Mouse (Mus musculus) embryo, embryonic 11.5 days (tissue): ENCODE results near the gene Espnl.

Experiments
- DNase-seq: peaks from one replicate; pipeline ENCODE4 v3.0.0-alpha.2; 2012; ENCODE audit warnings: low read depth, low spot score

Gene Espnl

DNA sequence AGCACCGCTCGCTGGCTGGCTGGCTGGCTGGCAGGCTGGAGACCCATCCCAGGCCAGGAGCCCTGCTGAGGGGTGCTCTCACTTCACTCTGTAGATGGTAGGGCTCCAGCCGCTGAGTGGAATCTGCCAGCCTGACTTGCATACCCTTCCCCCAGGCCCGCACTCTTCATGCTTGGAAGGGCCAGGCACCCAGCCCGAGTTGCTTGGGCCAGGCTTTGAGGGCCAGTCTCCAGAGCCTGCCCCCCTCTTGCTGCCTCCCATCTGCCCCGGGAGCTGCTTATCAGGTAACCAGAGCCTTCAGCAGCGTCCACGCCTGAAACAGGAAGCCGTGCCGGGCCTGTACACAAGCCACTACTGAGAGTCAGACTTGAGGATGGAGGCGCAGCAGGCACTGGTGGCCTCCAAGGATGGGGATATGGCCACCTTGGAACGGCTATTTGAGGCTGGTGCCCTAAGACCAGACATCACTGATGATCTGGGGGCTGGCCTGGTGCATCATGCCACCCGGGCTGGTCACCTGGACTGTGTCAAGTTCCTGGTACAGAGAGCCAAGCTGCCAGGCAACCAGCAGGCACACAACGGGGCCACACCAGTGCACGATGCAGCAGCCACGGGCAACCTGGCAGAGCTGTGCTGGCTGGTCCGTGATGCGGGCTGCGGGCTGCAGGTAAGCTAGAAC lies at the start of gene Espnl:
TSS of gene Espnl (plus strand) at position 316 of the 679 bp plus-strand sequence.
- DNase-seq, result no peak

DNA sequence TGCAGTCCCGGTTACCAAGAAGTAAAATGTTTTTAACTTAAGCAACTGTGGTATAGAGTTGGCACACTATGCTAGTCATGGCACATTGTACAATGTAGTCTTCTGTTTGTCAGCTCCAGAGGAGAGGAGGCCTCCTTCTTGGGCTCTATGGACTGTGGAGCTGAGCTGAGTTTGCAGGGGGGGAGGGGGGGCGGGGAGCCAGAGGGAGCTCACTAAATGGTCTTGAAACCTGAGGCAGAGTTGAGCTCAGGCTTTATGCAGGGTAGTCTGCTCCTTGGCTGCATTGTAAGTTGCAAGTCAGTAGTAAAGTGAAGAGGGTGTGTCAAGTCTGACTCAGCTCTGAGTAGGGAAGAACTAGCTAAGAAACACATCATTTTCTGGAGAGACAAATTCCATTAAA lies 49.6 kb upstream of the Espnl start:
- no peak for DNase-seq

DNA sequence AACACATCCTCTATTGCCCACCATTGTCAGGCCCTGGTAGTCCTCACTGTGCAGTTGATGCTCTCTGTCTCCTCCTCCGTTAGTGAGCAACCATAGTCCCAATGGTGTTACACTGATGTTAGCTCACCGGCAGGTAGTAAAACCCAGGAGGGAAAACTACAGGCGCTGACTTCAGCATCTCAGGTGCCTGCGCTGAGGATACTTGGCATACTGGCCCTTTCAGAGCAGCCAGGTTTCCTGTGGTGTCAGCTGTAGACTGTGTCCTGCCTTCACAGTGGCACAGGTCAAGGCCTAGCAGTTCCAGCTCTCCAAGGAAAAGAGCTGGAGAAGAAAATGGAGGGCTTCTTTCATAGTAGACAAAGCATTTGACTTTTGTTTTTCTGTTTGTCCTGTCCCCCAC lies 45.3 kb upstream of the Espnl start:
- DNase-seq, result no peak

DNA sequence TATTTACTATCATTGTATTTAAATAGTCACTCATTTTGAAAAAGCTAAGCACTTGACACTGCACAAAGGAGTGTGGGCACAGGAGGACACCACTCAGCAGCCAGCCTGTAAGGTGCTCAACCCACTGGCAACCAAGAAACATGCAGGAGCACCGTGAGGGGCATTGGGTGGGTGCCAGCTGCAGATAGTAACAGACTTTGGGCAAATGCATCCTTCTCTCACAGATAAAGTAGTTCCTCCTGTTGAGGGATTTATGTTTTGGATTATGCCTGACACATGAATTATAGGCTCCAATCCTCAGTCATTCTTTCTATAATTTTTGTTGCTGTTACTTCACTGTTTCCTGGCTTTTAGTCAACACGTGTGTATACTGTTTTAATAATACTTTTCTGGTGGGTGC lies 44.4 kb upstream of the Espnl start:
- no peak for DNase-seq

DNA sequence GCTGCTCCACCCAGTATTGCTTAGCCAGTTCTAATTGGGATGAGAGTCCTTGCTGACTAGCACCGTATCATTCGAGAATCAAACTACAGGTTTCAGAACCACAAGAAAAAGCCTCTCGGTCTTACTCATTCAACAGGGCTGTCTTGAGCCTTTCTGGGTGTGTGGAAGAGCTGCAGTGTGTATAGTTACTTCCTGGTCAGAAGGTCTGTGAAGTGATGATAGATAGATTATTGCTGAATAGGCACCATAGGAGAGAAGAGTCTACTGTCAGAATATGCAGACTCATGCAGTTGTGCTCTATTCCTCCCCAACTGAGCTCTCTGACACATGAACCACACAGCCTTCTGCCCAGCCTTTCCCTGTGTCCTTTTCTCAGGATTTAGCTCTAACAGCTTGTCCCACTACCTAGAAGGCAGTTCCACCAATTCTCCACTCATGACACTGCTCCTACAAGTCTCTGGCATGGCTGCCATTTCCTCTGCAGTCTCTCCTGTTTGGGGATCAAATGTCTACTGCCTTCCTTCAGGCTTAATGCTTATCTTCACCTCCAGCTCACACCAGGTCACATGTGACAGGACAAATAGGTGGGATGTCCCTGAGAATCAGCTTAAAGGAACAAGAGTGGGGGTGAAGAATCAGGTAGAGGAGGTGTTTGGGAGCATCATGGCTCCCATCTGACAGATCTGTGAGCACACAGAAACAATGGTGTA lies 43.3 kb upstream of the Espnl start:
- DNase-seq, result no peak

DNA sequence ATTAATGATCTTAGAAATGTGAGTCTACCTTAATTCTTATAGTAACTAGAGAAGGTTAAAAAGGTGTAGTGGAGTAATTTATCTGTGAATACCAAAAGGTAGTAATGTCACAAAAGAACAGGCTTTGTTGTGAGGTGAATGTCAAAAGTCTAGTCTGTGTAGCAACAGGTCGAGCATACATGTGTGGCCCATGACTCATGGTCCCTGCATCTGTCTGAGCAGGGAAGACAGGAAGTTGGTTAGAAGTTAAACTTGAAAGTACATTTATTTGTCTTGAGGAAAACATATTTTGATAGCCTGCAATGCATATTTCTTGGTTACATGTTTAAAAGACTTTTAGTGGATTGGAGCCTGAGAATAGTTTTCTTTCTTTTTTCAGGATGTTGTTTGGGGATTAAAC lies 42.7 kb upstream of the Espnl start:
- DNase-seq, result no peak

DNA sequence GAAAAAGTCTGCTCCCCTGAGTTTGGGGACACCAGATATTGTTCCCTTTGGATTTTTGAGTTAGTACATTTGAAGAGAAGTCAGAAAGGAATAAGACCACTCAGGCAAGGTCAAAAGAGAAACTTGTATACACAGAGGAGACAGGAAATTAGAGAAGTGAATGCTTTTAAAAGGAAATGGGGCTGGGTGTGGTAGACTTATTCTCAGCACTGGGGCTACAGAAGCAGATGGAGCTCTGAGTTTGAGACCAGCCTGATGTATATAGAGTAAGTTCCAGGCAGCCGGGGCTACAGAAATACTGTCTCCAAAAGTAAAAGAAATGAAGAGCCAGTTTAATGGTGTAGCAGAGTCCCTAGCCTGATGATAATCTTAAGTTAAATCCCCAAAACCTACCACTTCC lies 39.3 kb upstream of the Espnl start:
- DNase-seq, result no peak

DNA sequence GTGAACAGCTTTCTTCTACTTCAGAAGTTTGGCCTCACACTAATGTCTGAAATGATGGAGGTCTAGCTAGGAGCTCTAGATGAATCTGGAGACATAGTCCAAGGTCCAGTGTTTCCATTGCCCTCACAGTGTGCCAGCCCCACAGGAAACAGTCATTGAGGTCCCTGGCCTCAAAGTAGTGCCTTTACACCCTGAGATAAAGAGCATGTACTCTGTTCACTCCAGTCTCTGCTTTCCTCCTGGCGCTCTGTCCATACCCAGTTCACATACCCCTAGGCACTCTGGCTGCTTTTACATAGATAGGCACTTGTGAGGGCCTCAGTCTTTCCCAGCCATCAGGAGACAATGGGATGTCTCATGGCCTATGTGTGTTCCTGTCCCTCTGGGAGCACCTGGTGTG lies 32.5 kb upstream of the Espnl start:
- no peak for DNase-seq

DNA sequence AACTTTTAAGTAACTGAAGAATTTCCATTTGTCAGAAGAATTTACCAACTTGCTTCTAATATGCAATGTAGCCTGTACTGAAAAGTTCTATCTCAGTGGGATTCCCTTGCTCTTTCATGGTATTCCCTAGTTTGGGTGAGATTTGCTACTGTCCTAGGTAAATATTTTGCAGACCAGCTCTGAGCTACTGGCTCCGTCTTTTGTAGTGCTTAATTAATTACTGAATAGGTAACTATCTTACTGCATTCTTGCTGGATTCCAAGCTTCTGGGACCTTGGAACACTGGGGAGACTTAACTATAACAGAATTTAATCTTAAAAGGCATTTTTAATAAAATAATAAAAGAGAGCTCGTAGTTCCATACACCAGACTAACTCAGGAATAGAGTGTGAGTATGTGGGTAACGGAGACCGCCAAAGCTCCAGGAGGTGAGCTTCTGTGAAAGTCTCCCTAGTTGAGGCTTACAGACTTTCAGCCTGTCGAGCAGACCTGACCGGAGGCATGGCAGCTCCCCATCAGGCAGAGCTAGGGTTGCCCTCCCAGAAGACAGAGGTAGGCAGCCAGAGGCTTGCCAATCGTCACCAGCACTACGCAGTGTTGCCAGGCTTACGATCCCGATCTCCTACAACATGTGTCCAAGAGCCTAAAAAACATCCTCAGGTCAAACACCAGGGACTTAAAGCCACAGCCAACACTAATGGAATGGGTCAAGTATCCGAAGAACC lies 29.6 kb upstream of the Espnl start:
- no peak for DNase-seq

DNA sequence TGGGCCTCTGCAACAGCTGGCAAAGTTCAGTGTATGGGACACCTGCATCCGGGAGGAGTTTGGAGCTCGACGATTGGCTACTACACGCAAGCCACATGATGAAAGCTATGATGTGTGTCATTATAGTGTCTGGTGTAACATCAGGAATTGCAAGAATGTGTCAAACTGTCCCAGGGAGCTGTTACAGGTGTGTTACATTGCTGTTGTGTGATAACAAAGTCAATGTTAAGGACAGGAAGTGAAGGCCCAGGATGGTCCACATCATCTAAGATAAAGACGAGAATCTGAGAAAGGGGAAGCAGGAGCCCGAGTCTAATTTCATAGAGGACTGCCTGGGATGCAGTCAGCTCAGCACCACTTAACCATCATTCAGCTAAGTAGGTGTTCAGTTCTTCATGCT lies 26.3 kb upstream of the Espnl start:
- no peak for DNase-seq

DNA sequence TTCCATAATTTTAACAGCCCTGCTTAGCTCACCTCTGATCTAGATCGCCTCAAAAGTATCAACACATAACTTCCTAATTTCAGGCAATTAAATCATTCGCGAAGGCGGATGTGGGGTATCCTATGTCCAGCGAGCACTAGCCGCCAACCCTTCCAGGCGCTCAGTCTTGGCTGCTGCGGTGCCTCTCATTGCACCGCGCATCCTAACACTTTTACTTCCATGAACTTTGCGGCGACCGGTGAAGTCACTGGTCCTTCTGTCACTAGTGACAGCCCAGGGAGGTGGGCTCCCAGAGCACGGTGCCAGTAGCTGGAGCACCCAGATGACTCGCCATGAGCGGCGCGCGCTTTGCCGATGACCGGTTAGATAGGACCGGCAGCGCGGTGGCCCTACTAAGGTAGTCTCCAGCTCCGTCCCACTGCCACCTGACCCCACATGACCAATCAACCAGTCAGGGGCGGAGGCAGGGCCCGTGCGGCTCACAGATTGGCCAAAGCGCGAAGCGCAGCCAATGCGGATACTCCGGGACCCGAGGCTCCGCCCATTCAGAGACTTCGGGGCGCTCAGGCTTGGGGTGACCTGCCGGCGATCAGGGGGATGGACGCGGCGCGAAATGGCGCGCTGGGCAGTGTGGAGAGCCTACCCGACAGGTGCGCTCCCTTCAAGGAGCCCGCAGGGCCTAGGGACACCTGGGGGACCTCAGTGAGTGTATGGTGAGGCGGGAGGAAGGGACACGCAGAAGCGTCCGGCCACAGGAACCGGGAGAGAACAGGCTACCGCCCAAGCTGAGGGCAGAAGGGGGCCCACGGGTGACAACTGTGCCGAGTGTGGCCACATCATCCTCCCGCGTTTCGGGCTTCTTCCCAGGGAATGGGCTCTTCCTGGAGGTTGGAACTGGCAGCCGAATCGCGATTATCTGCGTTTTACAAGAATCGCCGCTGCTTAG lies 23.8 kb upstream of the Espnl start, which contains the start of gene Scly:
TSS of gene Scly (plus strand) at position 540 of the 946 bp plus-strand sequence.
- peak; percentile 80 for DNase-seq

DNA sequence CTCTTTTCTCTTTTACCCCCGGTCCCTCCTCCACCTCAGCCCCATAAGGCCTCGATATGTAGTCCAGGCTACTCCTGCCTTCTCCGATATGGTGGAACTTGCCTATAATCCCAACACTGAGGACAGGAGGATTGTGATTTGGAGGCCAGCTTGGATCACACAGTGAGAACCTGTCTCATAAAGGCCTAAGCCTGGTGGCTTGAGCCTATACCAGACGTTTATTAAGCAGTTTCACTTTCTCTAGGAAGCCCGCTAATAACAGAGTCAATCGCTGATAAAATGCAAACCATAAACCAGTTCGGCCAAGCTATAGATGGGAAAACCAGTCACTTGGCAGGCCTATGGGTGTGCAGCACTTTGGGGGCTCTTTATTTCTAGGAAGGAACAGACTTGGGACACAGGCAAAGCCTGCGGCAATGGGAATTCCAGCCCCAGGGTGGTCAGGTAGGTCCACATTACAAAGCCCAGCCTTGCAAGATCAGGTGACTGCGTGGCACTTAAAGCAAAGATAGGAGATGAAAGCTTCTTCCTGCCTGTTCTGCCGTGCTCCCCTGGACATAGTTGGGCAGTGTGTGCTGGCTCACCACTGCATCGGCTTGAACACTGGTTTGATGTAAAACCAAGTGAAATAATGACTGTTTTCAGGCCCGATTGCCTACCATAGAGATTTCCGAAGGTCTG lies 22.7 kb upstream of the Espnl start:
- DNase-seq, result no peak

DNA sequence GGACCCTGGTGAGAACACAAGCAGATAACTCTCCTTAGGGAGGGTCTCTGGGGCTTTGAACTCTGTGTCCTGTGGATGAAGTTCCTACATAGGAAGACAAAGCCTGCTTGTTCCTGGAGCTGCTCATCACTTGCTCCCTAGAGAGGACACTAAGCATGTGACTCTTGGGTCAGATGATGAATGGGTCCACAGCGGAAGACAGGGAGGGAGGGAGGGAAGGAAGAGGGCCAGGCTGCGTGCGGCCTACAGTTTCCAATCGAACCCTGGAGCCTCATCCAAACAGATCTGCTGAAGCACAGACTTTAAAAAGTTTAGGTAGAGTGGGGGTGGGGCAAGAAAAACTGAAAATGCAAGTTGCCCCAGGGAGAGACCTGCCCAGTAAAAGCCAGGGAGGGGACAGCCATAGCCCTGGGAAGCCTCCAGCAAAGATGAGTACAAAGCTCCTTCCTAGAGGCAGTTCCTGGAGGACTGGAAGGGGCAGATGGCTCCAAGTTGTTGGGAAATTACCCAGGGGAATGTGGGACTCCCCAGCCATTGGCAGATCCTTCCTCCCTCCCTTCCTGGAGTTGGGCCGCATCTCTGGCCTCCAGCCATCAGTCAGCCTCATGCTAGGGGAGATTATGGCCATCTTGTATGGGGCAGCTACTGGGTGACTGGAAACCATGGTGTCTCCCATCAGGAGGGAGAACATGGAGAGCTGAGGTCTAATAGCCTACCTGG lies 22.0 kb upstream of the Espnl start:
- no peak for DNase-seq

DNA sequence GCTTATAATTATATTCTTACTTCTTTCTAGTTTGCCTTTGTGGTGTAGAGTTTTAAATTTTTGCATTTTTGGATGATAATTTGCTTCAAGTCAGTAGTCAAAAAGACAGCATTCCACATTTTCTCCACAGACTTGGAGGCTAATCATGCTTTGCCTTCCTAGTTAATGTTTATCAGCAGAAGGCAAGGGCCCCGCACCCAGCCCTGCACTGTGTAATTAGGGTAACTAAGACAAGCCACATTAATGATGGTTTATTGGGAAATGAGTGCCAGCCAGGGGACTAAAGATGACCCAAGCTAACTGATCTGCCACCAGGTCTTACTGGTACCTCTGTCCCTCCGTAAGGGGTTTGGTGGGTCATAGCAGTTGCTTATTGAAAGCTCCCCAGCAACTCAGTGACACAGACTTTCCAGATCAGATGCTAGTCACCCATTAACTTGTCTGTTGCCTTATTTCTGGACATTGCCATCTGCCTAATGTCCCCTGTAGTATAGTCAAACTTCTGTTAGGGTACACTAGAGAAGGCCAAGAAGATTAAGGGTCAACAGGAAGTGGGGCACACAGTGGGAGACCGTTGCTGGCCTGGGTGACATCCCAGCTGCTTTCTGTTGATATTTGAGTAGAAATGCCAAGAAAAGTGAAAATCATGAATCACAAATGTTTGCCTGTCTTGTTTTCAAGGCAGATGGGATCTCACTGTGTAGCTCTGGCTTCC lies 20.5 kb upstream of the Espnl start:
- no peak for DNase-seq

DNA sequence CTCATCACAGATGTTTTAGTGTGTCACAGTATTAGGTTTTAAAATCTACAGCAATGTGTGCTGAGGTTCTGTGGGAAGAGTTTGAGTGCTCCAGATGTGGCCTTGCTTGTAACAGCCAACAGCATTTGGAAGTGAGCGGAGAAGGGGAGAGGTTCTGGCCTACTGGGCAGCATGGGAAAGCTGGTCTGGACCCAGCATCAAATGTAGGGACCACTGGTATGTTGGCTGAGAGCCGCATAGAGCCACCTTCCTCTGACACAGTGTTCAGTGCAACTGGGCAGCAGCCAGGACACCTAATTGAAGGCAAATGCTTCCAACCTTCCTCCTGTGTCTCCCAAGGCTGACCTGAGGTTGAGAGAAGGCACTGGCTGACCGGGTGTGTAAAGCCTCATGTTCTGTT lies 19.9 kb upstream of the Espnl start:
- no peak for DNase-seq

DNA sequence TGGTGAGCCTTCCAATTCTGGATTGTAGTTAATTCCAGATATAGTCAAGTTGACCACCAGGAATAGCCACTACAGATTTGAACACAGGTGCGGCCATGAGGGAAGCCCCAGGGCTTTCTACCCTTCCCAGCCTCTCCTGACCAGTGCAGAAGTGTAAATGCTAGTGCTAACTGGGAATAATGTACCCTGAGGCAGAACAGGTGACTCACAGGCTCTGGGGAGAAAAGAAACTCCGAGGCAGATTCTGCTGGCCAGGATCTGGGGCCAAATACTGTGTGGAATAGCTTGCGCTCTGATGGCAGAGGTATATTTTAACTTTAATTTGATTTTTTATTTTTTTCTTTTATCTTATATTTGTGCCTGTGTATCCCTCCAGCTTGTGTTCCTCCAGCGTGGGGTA lies 17.3 kb upstream of the Espnl start:
- DNase-seq, result no peak

DNA sequence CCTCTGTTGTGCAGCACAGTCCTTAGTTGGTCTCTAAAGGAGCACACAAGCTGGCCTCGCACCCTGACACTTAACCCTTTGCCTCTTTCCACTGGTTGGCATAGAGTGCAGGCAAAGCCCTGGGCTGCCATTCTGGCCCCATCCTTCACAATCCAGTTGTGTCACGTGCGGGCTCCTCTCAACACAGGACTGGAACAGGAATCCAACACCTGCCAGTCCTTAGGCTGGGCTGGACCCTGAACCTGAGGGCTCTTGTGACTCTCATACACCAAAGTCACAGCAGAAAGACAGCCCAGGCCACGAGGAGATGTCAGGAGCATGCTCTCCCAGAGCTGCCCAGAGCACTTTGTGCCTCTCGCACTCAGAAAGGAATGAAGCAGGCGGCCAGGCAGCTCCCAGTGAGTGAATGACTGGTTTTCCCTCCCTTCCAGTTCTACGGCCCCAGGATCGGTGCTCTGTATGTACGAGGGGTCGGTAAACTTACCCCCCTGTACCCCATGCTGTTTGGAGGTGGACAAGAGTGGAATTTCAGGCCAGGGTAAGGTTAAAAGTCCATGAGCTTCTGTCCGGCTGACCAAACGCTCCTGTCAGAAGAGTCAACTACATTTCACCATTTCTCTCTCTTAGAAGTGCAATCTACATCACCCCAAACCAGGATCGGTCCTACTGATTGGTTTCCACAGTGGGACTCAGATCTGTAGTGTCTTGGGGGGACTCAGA lies 12.3 kb upstream of the Espnl start:
- DNase-seq, result no peak

DNA sequence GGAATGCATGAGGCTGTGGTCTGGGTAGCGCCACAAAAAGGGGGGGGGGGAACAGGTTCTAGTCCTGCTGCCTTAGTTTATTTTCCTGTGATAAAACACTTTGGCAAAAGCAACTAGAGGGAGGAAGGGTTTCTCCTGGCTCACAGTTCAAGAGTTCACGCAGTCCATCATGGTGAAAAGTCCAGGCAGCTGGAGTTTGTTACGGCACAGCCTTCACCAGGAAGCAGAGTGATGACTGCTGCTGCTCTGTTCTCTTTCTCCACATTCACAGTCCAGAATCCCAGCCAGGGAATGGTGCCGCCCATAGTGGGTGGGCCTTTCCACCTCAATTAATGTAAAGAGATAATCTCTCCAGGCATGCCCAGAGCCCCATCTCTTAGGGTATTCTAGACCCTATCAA lies 9.6 kb upstream of the Espnl start:
- no peak for DNase-seq

DNA sequence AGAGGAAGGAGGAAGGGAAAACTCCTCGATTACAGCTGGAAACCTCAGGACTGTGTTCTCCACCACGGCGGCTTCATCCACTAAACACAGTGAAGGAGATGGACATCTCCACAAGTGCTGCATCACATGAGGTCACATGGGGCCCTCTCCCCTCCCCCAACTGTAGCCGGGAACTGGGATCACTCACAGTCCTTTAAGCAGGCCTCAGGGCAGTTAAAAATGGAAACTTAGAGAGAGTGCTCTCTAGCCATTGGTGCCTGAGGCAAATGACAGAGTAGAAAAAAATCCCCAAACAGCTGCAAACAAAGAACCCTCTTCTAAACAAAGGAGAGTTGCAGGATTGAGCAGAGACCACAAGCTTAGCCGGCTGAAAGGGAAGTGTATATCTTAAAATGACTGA lies 8.6 kb upstream of the Espnl start:
- no peak for DNase-seq
